Mouse (Mus musculus) layer of hippocampus, adult 9-11 months (tissue): ENCODE measurements around the gene Timp3.

Source experiments
- DNase-seq: peaks from one replicate; pipeline ENCODE4 v3.0.0; 2022

The Timp3 gene

DNA sequence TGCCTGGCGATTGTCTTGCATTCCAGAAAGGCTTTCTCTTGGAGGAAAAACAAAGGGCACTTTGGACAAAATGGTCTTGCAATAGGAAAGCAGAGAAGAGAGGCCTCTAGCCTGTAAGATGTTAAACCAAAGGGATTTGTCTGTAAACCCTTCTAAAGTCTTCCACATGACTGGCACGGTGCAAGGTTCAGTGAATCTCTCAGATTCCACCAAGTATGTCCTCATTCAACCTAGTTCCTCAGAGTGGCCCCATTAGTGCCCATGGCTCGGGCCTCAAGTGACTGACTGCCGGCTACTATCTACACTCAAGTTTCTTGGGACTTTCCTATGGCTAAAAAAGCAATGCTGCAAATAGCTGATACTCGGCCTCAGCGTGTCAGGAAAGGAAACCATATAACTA is 1.8 kb upstream of the Timp3 start:
- no peak for DNase-seq

DNA sequence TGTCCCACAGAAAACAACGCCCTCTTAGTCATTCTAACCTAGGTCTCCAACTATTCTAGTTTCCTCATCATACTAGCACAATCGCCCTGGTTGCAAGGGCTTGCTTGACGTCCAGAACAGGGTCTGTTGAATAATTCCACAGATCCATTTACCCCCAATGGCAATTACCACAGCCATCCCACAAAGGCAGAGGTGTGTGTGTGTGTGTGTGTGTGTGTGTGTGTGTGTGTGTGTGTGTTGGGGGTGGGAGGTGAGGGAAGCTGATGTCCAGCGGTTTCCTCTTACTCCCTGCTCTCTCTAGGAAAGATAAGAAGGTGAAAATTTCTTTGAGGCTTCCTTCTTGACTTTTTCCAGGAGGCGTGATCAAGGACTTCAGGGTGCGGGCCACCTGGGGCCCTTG is 377 bp upstream of the Timp3 start:
- DNase-seq: no peak

DNA sequence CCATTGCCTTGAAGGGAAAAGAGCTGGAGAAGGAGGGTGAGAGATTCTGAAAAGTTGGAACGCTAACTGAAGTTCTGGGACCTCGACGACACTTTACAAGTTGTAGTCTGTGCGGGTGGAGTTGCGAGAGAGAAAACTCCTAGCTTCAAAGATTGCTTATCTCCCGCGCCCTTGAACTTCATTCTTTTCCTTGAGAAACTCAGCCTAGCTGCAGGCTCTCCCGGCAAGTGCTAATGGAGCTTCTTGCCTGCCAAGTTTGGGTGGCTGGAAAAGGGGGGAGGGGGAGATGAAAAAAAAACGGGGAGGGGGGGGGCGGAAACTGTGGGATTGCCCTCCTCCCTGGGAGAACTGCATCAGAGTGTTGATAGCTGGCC is 932 bp downstream of the Timp3 start:
- DNase-seq: no peak

DNA sequence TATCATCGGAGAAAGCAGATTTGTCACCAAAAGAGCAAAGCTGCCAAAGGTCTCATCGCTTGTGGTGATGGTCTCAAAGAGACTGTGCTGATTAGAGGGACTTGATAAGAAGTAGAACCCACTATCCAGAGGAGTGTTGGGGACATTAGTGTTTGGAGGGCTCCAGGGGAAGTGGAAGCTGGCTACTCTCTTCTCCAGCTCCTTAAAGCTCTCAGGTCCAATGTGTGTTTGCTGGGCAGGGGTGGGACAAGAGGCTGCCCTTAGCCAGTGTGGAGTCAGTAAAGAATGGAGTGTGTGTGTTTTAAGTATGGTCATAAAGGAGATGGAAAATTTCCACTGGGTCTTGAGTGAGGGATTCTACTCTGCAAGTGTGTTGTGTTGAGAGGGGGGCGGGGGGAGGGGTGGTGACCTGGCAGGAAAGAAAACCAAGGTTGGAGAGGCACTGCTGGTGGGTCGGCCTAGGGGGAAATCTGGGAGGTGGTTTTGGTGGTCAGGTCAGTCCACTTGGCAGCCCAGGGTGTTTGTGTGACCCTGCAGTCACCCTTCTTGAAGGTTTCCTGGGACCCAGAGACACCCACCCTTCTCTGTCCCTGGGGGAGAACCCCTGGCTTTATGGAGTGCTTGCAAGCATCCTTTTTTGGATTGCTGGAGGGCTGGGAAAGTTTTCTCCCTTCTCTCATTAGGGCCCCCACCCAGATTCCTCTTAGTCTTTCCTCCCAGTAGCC is 1.6 kb downstream of the Timp3 start:
- no peak for DNase-seq

DNA sequence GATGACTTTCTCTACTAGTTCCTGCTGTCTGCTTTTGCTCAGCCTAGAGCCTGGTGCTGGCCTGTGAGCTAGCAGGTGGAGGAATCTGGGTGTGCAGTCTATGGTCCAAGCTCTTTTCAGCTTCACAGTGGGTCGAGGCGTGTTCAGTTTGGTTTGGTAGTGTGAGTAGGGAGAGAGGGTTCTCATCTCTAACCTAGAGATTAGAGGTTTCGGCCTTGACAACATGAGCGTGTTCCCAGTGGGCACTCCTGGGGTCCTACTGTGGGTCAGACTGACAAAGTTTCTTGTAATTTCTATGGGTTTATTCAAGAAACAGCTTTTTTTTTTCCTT is 2.1 kb downstream of the Timp3 start:
- no peak for DNase-seq

DNA sequence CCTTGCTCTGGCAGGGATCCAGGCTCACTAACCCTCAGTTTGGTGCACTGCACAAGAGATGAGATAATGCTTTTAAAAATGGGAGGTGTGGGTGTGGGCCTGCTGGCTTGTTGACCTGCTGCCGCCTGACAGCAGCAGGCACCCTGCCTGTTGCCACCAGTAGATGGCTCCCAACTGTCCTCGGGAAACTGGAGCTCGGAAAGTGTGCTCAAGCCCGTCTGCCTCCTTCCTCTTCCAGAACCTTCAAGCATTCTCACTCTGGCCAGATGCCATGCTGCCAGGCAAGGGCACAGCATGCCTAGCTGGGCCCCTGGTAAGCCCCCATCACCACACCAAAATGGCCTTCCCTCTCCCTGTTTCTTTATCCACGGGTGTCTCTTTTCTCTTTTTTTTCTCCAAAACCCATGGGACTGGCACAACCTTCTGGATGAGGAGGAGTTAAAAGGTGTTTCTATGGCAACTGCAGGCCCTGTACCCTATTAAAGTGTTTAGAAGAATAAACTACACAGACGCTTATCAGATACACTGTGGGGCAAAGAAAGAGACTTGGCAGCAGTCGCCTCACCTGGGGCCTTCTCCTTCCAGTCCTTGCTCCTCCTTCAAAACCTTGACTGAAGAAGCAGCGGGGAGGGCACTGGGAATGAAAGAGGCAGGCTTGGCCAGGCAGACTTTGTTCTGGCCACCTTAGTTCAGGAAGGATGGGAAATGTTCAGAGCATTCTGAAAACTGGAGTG is 2.8 kb downstream of the Timp3 start:
- peak; percentile 77 for DNase-seq

DNA sequence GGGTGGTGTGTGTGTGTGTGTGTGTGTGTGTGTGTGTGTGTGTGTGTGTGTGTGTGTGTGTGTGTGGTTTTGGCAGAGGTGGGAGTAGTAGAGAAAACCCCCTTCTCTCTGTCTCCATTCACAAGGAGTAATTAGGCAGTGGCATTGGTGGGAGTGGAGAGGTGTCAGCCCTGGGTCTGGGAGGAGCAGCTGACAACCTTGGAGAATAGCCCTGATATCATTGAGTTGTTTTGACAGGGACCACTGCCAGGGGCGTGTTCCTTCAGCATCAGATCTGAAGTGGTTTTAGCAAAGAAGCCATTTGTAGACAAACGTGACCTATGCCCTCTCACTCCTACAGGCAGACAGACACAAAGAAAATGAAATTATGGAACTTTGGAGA is 3.3 kb downstream of the Timp3 start:
- no peak for DNase-seq

DNA sequence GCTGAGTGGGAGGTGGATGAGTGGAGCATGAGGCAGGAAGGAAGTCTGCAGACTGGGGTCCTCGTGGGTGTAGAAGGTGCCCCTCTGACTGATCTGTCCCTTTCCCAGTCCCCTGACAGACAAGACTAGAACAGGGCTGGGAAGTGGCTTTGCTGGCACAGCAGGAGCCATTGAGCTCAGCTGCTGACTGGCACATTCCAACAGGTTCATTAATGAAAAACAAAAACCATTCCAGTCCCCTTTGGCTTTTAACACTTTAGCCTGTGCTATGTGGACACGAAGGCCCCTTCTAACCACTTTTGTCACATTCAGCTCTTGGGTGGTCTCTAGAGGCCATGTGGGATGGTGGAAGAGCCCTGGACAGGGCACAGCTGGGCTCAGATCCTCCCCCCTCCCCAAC is 4.4 kb downstream of the Timp3 start:
- DNase-seq: no peak

DNA sequence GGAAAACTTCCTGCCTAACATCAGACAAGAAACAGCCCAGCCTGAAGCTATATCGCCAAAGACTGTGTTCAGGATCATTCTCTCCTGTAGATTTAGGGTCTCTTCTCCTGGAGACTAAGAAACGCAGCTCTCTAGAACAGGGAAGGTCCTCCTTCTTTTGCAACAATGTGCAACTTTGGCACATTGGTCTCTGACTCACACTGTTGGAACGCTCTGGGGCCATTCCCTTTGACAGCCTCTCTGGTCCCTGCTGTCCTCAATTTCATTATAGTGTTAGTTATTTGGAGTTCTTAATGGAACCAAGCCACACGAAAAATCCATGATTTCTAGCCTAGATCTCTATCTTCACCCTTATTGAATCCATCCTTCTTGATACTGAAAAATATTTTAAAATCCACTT is 7.1 kb downstream of the Timp3 start:
- DNase-seq: no peak

DNA sequence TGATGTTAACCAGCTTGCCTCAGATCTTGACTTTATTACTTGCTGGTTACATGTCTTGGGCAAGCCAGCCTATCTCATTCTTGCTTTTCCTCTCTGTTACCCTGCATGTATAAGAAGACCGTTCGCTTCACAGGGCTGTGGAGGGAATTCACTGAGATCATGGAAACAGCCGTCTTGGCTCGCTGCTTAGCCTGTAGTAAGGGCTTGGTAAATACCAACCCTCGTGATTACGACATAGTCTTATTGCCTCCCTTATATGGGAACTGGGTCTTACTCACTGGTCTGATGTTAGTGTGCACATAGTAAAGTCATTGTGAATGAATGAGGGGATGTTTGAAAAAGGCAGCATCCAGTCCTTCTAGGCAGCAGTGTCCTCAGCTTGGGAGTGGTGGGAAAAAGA is 10.4 kb downstream of the Timp3 start:
- no peak for DNase-seq

DNA sequence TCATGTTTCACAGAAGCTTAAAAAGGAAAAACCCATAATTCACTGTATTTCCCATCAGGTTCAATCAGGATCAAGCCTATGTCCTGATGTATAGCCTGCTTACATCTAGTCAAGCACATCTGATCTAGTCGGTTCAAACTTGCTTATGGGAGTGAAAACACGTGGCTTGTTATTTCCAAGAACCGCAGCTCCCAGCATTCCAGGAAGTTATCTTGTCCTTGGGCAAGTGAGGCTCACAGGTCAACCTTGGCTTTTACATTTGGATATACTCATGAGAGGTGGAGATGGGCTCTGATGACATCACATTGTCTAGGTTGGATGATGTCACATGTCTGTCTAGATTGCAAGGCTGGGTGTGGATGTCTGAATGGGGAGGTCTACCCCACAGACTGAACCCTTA is 12.8 kb downstream of the Timp3 start:
- DNase-seq: no peak

DNA sequence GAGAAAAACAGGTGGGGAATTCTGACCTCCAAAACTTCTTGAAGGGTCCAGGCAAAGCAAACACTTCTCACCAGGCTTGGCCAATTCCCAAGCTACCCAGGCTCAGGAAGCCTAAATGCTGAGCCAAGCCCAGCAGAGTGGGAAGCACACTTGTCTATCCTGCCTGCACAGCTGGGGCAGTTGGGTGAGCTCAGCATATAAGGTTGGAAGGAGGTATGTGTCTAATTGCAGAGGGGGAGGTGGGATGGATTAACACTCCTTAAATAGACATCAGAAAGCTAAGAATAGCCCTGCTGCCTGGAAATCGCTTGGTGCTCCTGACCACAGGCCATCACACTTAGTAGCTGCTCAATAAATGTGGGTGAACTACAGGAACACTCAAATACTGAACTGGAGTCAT is 13.3 kb downstream of the Timp3 start:
- no peak for DNase-seq

DNA sequence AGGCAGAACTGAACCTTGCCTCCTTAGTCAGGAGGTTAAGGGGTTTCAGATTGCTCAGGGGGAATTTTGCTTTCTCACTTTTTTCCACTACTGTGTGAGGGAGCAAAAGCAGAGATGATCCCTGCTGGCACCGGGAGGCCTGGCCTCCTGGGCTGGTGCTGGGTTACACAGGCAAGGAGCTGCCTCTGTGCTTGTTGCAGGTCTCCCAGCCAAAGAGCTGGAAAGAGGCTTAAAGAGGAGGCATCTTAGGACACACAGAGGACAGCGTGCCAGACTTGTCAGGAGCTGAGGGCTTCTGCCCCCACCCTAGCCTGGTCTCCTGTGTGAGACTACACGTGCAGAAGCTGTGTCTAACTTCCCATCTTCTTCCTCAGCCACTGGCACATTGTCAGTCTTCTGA is 15.3 kb downstream of the Timp3 start:
- DNase-seq: no peak

DNA sequence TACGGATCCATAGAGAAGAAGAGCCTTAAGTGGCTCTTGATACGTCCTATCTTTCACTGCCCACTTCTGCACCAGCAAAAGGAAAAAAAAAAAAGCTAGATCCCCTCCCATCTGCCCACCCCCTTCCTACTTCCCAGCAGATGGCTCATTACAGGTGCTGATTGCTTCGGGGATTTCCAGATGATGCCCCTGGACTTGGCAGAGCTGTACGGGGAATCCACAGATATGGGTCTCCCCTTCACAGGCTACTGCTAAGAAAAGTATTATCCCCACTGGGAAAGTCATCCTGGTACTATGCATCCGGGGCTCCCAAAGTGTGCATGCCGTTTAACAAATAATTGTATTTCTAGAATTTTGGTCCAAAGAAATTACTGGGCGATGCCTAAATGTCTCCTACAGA is 17.5 kb downstream of the Timp3 start:
- DNase-seq: no peak

DNA sequence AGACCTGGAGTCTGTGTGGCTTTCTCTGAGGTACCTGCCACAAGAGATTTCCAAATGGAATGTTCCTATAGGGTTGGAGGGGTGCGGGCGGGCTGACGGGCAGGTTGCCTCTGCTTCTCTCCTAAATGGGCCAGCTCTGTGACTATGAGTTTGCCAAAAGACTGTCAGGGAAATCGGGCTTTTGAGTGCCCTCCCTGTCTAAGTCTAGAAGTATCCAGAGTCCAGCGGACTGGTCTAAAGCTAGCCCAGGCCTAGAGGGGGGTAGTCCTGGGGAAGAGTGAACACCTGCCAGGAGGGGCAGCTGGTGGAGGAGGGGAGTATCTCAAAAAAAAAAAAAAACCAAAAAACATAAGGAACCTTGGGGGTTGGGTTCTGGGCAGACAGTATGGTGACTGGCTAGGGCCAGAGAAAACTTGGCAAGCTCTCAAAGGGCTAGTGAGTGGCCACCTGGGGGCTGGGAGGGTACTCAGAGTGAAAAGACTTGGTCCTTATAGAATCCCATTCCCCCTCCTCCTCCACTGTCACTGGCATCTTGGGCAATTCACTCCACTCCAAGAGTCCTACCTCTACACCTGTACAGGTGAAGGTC is 18.5 kb downstream of the Timp3 start:
- no peak for DNase-seq

DNA sequence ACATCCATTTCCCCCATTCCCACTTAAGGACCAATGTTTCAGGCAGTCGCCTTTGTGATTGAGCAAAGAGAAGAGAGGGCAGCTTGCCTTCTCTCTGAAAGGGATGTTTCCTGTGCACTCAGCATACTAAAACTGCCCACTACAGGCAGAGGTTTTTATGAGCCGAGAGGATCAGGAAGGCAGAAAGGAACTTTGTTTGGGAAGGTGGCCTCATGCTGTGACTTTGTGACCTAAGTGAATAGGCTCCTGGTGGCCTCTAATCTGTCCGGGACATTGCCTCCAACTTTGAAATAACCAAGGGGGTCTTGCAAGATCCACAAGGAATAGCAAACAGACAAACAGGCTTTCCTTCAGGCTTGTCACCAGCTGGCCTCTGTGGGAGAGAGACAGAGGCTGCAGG is 19.4 kb downstream of the Timp3 start:
- no peak for DNase-seq

DNA sequence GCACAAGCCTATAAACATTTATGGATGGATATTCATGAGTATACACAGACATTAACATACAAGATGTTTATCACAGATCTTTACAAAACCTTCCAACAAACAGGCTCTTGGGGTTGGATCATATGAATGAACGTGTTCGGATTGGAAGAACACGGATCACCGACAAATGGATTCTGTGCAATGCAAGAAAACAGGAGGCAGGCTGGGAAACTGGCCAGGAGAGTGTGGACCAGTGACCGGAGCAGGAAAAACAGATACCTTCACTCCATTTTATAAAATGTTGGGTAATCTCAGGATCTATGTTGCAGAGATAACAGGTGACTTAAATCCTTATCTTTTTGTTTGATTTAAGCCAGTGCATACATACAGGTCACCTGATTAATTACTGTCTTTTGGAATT is 20.0 kb downstream of the Timp3 start:
- DNase-seq: no peak

DNA sequence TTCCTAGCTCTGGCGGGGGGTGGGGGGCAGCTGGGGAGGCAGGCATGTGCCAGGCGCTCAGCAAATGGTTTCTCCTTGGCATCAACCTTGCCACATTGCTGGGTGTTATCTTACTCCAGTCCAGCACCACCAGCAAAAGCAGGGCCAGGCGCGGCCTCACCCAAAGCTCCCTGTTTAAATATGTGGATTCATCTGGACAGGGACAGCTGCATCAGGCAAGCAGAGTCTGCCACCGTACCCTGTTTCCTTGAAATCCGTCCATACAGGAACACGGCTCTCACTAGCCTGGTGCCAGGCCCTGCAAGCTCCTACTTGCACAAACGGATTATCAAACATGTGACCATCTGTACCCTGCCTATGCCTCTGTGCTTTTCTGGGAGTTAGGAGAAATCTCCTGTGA is 21.0 kb downstream of the Timp3 start:
- peak; percentile 36 for DNase-seq

DNA sequence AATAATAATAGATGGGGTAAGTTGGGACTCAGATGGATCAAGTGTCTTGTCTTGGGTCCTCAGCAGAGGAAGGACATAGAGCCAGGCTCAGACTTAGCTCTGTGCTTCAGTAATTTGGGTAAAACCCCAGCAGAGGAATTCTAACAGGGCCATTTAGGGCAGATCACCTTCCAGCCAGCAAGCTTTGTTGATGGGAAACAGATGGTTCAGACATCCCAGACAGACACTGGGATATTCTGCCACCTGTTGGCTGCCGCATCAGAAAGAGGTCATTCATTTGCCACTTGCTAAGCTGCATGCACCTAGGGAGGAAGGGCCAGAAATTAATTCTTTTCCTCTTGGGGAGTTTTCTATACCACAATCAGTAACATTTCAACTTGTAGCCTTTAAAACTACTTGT is 21.8 kb downstream of the Timp3 start:
- DNase-seq: no peak

DNA sequence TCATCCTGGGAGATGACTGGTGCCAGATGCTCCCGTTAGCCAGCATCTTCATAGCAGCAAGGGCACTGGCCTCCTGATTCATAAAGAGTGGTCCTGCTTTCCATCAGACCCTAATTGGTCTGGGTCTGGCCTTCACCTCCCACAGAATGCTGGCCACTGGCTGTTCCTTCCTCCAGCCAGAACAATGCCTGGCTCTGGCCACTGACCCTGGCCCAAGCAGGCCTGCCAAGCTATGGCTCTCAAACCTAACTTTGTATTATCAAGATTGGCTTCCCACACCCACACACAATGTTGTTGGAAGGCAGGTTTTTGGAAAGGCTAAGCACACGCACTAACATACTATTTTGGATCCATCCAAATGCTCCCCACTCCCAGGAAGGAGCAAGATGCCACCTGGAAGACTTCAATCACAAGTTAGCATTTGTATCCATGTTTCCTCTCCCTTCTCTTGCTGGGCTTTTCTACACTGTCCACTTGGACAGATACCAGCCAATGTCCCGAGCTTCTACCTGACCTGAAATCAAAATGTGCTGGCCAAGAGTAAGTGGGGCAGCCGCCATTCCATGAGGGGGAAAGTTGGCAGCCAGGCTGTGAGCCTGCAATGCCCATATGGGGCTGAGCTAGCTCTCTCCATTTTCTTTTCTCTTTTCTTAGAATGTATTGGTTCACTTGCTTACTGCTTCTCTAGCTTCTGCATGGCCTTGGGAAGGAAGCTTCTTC is 23.3 kb downstream of the Timp3 start:
- peak; percentile 33 for DNase-seq

DNA sequence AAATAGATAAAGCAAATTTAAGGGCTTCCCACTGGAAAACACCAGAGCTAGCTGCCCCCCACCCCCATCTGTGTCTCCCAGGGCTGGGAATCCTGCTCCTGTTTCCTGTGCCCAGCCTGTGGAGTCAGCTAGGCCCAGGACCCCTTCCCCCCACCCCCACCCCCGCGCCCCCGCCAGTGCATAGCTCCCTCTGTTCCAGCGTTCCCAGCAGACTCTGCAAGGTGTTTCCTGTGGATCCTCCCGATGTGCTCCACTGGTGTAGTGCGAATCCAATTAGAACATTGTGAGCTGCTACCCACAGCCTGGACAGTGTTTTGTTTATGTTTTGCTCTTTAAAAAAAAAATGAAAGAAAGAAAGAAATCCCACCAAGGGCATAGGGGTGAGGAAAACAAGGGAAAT is 25.1 kb downstream of the Timp3 start:
- DNase-seq: no peak

DNA sequence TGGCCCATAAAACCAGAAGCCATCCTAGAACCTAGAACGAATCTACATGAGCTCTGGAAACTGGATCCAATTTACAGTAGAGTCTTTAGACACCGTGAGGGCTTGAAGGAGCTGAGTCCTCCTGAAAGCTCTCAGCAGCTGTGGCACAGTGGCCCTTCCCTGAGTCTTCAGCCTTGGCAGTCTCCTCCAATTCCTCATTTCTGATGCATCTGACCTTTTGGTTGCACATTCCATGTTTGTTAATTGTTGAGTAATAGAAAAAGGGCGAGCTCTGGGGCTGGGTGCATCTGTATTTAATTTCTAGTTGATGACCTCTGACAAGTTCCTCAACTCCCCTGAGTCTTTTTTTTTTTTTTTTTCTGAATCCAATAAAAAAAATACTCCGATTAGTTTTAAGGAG is 28.0 kb downstream of the Timp3 start:
- no peak for DNase-seq

DNA sequence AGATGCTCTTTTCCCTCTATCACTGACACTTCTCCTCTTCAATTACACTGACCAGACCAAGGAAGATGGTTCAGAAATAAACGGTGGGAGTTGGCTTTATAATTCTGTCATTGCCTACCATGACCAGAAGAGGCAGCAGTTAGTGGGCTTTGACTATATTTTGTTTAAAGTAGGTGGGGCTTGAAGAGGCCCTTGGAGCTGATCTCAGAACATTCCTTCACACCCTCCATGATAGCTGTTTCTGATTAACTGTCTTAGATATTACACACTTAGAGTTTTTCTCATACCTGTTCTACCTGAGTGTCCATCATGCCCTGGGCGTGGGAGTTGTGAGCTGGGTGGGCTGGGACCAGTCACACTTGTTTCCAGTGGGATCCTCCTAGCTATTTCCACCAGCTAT is 28.5 kb downstream of the Timp3 start:
- DNase-seq: no peak

DNA sequence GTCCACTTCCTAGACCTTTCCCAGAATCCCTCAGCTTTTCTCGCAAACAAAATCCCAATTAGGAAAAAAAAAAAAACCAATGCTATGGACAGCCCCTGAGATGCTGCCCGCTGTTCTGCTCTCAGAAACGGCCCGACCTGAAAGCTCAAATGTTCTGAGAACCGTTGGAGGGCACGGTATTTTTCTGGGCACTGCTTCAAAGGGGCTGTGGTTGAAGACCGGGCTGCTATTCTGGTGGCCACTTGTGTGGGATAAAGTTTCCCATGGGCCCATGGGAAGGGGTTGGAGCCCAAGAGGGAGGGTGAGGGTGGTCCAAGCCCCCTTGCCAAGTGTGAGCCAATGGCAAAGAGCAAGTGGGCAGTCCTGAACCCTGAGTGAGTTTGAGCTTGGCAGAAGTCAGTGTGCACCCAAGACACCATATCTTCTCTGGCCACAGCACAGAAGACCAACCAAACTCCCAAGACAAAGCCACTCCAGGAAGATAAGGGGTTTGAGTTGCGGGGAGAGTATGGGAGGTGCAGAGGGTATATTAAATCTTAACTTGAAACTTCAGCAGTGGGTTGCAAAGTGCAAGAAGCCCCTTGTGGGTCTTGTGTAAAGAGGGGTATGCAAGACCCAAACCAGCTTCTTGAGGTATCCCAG is 29.2 kb downstream of the Timp3 start:
- DNase-seq: no peak
